Mouse (Mus musculus) limb, embryonic 15.5 days (tissue): ENCODE results near the gene Slc7a1. TPM values are rescaled to one million over a fixed set of nuclear protein-coding genes. Genes with fewer than 3 reads are reported as not detected.

Experiments used
- ATAC-seq: fragments of 200-750 bp; cut with Nextera tagmentation; 2 replicates; pipeline ENCODE4 v1.8.0; 2017; ENCODE audit warnings: low read depth, moderate TSS enrichment; ENCODE audit not compliant: insufficient number of reproducible peaks, low FRiP score, low TSS enrichment
- H3K27ac ChIP-seq: fragments of 300-500 bp; sonication (generic); 2 replicates; pipeline ENCODE4 v1.5.1; 2015; ENCODE audit warnings: moderate library complexity, mild to moderate bottlenecking, inconsistent platforms
- H3K27me3 ChIP-seq: fragments of 300-500 bp; sonication (generic); 2 replicates; pipeline ENCODE4 v1.6.1; 2015; ENCODE audit warnings: inconsistent platforms
- H3K36me3 ChIP-seq: fragments of 300-500 bp; sonication (generic); 2 replicates; pipeline ENCODE4 v1.6.1; 2015; ENCODE audit warnings: inconsistent platforms
- H3K4me1 ChIP-seq: fragments of 300-500 bp; sonication (generic); 2 replicates; pipeline ENCODE4 v1.6.1; 2015; ENCODE audit warnings: inconsistent platforms
- H3K4me2 ChIP-seq: fragments of 300-500 bp; sonication (generic); 2 replicates; pipeline ENCODE4 v1.6.1; 2015; ENCODE audit warnings: mild to moderate bottlenecking, inconsistent platforms
- H3K4me3 ChIP-seq: fragments of 300-500 bp; sonication (generic); 2 replicates; pipeline ENCODE4 v1.5.1; 2015; ENCODE audit warnings: mild to moderate bottlenecking, inconsistent platforms
- H3K9ac ChIP-seq: fragments of 300-500 bp; sonication (generic); 2 replicates; pipeline ENCODE4 v1.6.1; 2015; ENCODE audit warnings: inconsistent platforms
- H3K9me3 ChIP-seq: fragments of 300-500 bp; sonication (generic); 2 replicates; pipeline ENCODE4 v1.6.1; 2016; ENCODE audit warnings: inconsistent platforms
- WGBS: fragments of 180-500 bp; shearing (Covaris S2); methylation state at CpG from one replicate; pipeline ENCODE4 v1.1.7; 2015; 5-methylcytosine and 5-hydroxymethylcytosine counted together
- polyA plus RNA-seq: library from polyadenylated mRNA; unstranded; fragments of >200 nt; fragmentation: Nextera tagmentation; extraction: Ambion mirVana; gene quantifications from 2 replicates; pipeline ENCODE4 v1.2.1, GENCODE M21; 2015

Gene Slc7a1
- polyA plus RNA-seq, 1 experiment from 2014 or later = 22.7 TPM

DNA sequence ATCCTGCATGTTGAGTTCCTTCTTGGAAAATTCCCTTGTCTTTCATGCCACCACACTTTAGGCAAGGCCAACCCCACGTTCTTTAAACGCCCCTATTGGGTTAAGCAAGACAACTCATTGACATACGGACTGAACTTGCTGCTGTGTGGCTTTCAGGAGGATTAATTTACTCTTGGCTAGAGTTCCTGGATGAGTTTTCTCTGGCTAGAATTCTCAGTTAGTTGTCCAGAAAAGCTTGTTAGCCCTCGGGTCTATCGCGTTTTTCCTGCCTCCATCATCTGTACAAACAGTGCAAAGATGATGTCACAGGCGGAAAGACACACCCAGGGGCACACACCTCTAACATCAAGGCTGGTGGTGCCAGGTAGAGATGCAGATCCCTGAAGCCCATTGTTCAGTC is 14.5 kb upstream of the Slc7a1 start:
- Histone ChIP-seq H3K27ac (no peak overlapping the region), H3K36me3 (no peaks in the 10 kb centered on the region), H3K9ac (no peak overlapping the region), H3K4me3 (no peak overlapping the region), H3K4me1 (0 out of 2 replicates have a peak, but pooled peaks cover 6% of the 10 kb centered on the region), H3K9me3 (no peaks in the 10 kb centered on the region), H3K4me2 (no peak overlapping the region), H3K27me3 (no peaks in the 10 kb centered on the region)
- ATAC-seq = no peak
- 55% methylated on average over 7 of the region's 7 CpGs for WGBS

DNA sequence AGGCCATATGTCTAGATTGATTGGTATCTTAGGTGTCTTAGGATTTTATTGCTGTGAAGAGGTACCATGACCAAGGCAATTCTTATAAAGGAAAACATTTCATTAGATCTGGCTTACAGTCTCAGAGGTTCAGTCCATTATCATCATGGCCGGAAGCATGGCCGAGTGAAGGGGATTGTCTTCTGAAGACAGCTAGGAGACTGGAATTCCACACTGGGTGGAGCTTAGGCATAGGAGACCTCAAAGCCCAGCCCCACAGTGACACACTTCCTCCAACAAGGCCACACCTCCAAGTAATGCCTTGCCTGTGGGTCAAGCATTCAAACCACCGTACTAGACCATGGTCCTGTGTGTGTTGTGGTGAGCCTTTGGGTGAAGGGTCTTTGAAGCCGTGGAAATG is 12.8 kb upstream of the Slc7a1 start:
- 0 out of 2 replicates have a peak, but pooled peaks cover 6% of the 10 kb centered on the region for H3K4me1 ChIP-seq
- no peak for ATAC-seq
- no peak overlapping the region for H3K4me3 ChIP-seq
- no peak overlapping the region for H3K4me2 ChIP-seq
- H3K9me3 ChIP-seq = no peaks in the 10 kb centered on the region
- no peaks in the 10 kb centered on the region for H3K27me3 ChIP-seq
- H3K9ac ChIP-seq = no peak overlapping the region
- H3K27ac ChIP-seq = no peak overlapping the region
- H3K36me3 ChIP-seq = no peaks in the 10 kb centered on the region
- WGBS = 93% methylated on average over 4 of the region's 4 CpGs

DNA sequence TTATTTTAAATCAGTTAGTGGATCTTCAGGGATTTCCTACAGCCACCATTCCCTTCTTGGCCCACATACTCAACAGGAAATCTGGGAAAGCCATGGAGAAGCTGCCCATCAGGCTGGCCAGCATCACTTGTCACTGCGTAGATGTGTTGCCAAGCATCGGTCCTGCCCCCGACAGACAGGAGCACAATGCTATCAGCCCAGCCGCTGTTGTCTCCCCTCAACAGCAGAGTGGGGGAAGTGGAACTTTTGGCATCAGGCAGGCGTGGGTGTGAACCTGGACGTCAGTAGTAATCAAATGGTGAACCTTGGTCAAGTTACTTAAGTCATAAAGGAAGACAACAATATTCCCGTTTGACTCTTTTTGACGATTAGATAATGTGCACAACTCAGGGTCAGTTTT is 9.8 kb upstream of the Slc7a1 start:
- Histone ChIP-seq H3K9me3 (no peaks in the 10 kb centered on the region), H3K9ac (no peak overlapping the region), H3K4me3 (no peak overlapping the region), H3K27me3 (no peaks in the 10 kb centered on the region), H3K4me2 (no peak overlapping the region), H3K36me3 (no peaks in the 10 kb centered on the region), H3K27ac (no peak overlapping the region), H3K4me1 (0 out of 2 replicates have a peak, but pooled peaks cover 3% of the 10 kb centered on the region)
- no peak for ATAC-seq
- WGBS = 83% methylated on average over 8 of the region's 8 CpGs

DNA sequence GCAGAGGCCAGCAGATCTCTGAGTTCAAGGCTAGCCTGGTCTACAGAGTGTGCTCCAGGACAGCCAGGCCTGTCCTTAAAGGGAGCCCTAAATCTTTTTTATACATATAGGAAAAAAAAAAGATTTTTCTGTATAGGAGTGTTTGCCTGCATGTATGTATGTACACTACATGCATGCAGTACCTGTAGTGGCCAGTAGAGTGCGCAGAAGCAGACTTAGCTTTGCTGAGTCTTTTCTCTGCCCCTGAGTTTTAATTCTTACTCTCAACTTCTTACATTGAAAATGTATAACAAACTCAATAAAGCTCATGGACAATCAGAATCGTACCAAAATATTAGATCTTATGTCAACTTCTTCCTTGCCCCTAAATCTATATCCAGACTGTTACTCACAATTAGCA is 7.2 kb upstream of the Slc7a1 start:
- Histone ChIP-seq H3K4me1 (no peaks in the 10 kb centered on the region), H3K4me3 (no peak overlapping the region), H3K4me2 (no peak overlapping the region), H3K9ac (no peak overlapping the region), H3K36me3 (no peaks in the 10 kb centered on the region), H3K9me3 (no peaks in the 10 kb centered on the region), H3K27ac (no peak overlapping the region), H3K27me3 (no peaks in the 10 kb centered on the region)
- no peak for ATAC-seq
- 92% methylated on average over 2 of the region's 2 CpGs for WGBS

DNA sequence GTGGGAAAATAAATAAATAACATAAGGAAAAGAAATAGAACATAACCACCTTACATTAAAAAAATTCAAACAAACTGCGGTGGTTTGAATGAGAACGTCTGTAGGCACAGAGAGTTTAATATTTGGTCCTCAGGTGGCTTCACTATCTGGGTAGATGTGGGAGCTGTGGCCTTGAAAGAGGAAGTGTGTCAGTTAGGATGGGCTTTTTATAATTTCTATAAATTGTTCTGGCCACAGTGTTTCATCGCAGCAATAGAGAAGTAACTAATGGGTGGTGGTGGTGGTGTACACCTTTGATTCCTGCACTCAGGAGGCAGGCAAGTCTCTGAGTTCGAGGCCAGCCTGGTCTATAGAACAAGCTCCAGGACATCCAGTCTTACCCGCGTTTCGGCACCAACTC is 4.8 kb upstream of the Slc7a1 start:
- Histone ChIP-seq H3K4me1 (0 out of 2 replicates have a peak, but pooled peaks cover 3% of the 10 kb centered on the region), H3K9me3 (no peaks in the 10 kb centered on the region), H3K9ac (no peak overlapping the region), H3K27me3 (no peaks in the 10 kb centered on the region), H3K4me2 (no peak overlapping the region), H3K4me3 (no peak overlapping the region), H3K27ac (no peak overlapping the region), H3K36me3 (no peaks in the 10 kb centered on the region)
- 92% methylated on average over 7 of the region's 7 CpGs for WGBS
- ATAC-seq = no peak

DNA sequence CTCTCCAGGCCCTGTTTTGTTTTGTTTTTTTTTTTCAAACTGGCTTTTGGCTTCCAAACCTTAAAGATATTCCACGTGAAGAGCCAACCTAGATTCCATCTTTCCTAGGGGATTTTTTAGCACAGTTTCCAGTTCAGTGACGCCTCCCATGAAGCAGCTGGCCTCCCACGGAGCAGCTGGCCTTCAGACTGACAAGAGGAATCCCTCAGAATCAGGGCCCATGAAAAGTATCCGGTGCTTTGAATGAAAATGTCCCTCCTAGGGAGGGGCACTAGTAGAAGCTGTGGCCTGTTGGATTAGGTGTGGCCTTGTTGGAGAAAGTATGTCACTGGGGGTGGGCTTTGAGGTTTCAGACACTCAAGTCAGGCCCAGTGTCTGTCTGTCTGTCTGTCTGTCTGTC is 2.9 kb upstream of the Slc7a1 start:
- H3K4me3 ChIP-seq = no peak overlapping the region
- H3K27ac ChIP-seq = no peak overlapping the region
- no peak for ATAC-seq
- no peaks in the 10 kb centered on the region for H3K27me3 ChIP-seq
- no peak overlapping the region for H3K9ac ChIP-seq
- WGBS = 62% methylated on average over 4 of the region's 4 CpGs
- no peaks in the 10 kb centered on the region for H3K9me3 ChIP-seq
- no peak overlapping the region for H3K4me2 ChIP-seq
- peaks cover 8% of the 10 kb centered on the region for H3K4me1 ChIP-seq
- no peaks in the 10 kb centered on the region for H3K36me3 ChIP-seq

DNA sequence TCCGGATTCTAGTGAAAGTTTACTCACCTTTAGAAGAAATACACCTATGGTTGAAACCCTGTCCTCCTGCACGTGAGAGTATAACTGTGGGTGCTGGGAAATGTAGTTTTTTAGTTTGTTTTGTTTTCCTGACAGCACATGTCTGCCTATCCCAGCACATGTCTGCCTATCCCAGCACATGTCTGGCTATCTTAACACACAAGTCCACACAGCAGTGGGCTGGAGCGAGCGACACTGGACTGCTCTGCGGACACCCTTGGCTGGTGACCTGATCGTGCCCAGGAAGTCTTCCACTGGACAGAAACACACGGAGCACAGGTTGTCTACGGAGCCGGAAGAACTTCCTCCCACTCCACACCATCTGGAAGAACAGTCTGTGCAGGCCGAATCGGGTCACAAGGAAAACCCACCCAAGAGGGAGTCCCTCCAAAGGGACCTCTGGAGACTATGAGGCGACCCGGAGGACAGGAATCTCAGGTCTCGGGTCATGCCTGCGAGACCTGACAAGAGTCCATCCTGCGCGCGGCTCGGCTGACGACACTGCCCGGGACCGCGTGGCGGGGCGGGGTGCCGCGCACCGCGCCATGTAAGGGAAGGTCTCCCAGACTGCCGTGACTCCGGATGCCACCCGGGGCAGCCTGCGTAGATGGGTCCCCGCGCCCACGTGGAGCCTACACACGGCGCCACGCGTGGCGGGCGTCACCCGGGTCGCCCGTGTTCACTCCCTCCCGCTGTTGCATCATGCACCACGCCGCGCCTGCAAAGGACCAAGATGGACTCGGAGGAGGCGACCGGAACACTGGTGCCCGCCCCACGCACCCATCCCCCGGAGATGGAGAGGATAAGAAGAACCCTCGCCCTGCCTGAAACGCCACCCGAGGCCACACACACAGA is 691 bp downstream of the Slc7a1 start:
- 2% methylated on average over 58 of the region's 58 CpGs for WGBS

DNA sequence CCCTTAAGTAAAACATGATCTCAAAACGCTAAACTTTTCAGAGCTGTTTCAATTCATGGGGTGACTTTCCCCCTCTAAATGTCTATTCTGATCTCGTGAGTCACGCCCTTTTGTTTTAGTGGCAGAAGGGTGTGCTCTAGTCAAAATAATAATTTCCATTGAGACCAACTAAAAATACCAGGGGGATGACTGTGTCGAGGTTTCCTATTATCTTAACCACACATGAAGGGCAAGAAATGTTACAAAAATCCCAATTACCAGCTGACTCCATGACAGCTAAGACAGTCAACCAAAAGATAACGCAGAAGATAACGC is 1.3 kb downstream of the Slc7a1 start:
- no peaks in the 10 kb centered on the region for H3K9me3 ChIP-seq
- H3K27ac ChIP-seq = no peak overlapping the region
- H3K9ac ChIP-seq = no peak overlapping the region

More for the DNA sequence above, 691 bp downstream of the Slc7a1 start:
- ATAC-seq = peak; percentile 30
- peak overlapping the region; percentile 77 for H3K4me3 ChIP-seq
- peak overlapping the region; percentile 72 for H3K27ac ChIP-seq
- peaks cover 13% of the 10 kb centered on the region for H3K4me1 ChIP-seq
- H3K27me3 ChIP-seq = no peaks in the 10 kb centered on the region
- H3K9me3 ChIP-seq = no peaks in the 10 kb centered on the region
- peak overlapping the region; percentile 55 for H3K9ac ChIP-seq
- 0 out of 2 replicates have a peak, but pooled peaks cover 5% of the 10 kb centered on the region for H3K36me3 ChIP-seq
- peak overlapping the region; percentile 97 for H3K4me2 ChIP-seq

DNA sequence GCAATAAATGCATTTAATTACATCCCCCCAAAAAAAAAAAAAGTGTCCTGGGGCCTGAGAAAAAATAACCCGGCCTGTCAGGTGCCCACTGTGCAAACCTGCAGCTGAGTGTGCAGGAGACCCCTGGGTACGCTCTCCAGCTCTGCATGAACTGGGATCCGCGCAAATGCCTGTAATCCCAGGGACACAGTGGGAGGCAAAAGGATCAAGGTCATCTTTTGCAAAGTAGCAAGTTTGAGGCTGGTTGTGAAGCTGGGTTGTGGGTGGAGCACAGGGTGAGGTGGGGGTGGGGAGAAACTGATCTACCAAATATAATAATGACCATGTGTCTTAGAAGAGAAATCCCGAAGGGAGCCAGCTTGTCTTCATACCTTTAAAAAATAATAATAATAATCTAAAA is 1.8 kb downstream of the Slc7a1 start:
- Histone ChIP-seq H3K9me3 (no peaks in the 10 kb centered on the region), H3K9ac (no peak overlapping the region), H3K36me3 (0 out of 2 replicates have a peak, but pooled peaks cover 5% of the 10 kb centered on the region), H3K4me2 (peak overlapping the region; percentile 30; the same call in 1 of the 2 replicates), H3K4me3 (peak overlapping the region; percentile 77; the same call in 1 of the 2 replicates), H3K4me1 (peaks cover 17% of the 10 kb centered on the region), H3K27me3 (no peaks in the 10 kb centered on the region), H3K27ac (no peak overlapping the region)
- ATAC-seq = no peak
- 41% methylated on average over 5 of the region's 5 CpGs for WGBS

More for the DNA sequence above, 1.3 kb downstream of the Slc7a1 start:
- Histone ChIP-seq H3K4me3 (peak overlapping the region; percentile 77), H3K4me1 (peaks cover 16% of the 10 kb centered on the region), H3K36me3 (0 out of 2 replicates have a peak, but pooled peaks cover 5% of the 10 kb centered on the region), H3K4me2 (peak overlapping the region; percentile 97), H3K27me3 (no peaks in the 10 kb centered on the region)
- WGBS = 50% methylated on average over 6 of the region's 6 CpGs
- no peak for ATAC-seq

DNA sequence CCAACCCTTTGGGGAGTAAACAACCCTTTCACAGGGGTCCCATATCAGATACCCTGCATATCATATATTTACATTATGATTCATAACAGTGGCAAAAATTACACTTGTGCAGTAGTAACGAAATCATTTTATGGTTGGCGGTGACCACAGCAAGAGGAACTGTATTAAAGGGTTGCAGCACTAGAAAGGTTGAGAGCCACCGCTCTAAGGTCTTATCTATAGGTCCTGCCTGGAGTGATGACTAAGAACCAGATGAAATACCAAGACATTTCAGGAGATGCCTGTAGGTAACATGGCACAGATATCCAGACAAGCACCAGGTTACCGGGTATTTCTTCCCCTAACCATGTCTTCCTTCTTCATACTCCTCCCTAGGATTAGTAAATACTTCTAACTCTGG is 2.3 kb downstream of the Slc7a1 start:
- H3K36me3 ChIP-seq = 0 out of 2 replicates have a peak, but pooled peaks cover 5% of the 10 kb centered on the region
- peaks cover 17% of the 10 kb centered on the region for H3K4me1 ChIP-seq
- H3K27me3 ChIP-seq = no peaks in the 10 kb centered on the region
- no peaks in the 10 kb centered on the region for H3K9me3 ChIP-seq
- no peak overlapping the region for H3K27ac ChIP-seq
- H3K4me2 ChIP-seq = peak overlapping the region; percentile 17; the same call in 1 of the 2 replicates
- no peak overlapping the region for H3K9ac ChIP-seq
- ATAC-seq = no peak
- 76% methylated on average over 4 of the region's 4 CpGs for WGBS
- H3K4me3 ChIP-seq = no peak overlapping the region

DNA sequence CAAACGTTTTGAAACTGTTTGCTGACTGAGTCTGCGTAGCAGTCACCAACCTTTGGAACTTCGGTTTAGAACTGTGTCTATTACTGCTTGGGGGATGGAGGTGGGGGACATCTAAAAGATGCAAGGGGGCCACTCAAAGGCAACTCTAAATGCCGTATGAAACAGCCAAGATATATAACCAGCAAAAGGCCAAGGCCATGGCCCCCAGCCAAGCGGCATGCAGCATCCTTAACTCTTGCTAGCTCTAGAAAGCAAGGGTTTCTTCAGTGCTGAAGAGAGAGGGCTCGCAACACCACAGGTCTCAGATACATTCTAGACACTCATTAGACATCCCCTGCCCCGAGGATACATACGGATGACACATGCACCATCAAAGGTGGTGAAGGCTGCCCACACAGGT is 6.4 kb downstream of the Slc7a1 start:
- ATAC-seq = no peak
- H3K4me3 ChIP-seq = no peak overlapping the region
- H3K27me3 ChIP-seq = no peaks in the 10 kb centered on the region
- H3K36me3 ChIP-seq = 0 out of 2 replicates have a peak, but pooled peaks cover 5% of the 10 kb centered on the region
- 75% methylated on average over 8 of the region's 8 CpGs for WGBS
- no peaks in the 10 kb centered on the region for H3K9me3 ChIP-seq
- H3K9ac ChIP-seq = no peak overlapping the region
- H3K27ac ChIP-seq = no peak overlapping the region
- no peak overlapping the region for H3K4me2 ChIP-seq
- peaks cover 22% of the 10 kb centered on the region for H3K4me1 ChIP-seq

DNA sequence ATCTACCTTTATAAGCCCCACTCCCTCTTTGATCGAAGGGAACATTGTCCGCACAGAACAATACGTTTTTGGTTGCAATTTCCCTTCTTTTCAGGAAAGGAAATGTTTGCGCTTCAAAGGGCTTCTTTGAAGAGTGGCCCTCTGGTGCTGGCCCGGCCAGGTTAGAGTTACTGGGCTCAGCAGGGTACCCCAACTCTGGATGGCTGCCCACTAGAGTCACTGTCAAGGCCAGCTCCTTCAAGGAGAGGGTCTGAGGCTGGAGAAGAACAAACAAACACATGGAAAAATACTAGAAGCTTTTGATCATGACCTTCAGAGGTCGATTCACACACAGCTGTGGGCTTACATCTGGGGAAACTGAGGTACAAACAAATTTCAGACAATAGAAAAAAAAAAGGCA is 6.9 kb downstream of the Slc7a1 start:
- Histone ChIP-seq H3K9me3 (no peaks in the 10 kb centered on the region), H3K36me3 (0 out of 2 replicates have a peak, but pooled peaks cover 5% of the 10 kb centered on the region), H3K27ac (no peak overlapping the region), H3K4me1 (peaks cover 21% of the 10 kb centered on the region), H3K9ac (no peak overlapping the region), H3K4me3 (no peak overlapping the region), H3K27me3 (no peaks in the 10 kb centered on the region), H3K4me2 (no peak overlapping the region)
- WGBS = 80% methylated on average over 6 of the region's 6 CpGs
- ATAC-seq = no peak
